Mouse (Mus musculus) embryonic facial prominence, embryonic 14.5 days (tissue): Measurements from ENCODE around the gene Dnah11. TPM values are rescaled to one million over a fixed set of nuclear protein-coding genes. Genes with fewer than 3 reads are reported as not detected.
A peak's percentile ranks its signal among the peaks of the same experiment; 100 is the strongest.
"Not testable (repeated sequence)": the region's sequence is repeated elsewhere in the genome, so short reads cannot be mapped to it uniquely, and the experiment has no call there.

ENCODE experiments used
- ATAC-seq: fragments of 200-750 bp; cut with Nextera tagmentation; 2 replicates; pipeline ENCODE4 v1.8.0; 2017; ENCODE audit warnings: low read depth, moderate number of reproducible peaks, moderate TSS enrichment
- DNase-seq: peaks from one replicate; pipeline ENCODE4 v3.0.0-alpha.2; 2015; ENCODE audit warnings: low spot score
- H3K27ac ChIP-seq: fragments of 300-500 bp; sonication (generic); replicated peaks from 2 replicates; pipeline ENCODE4 v1.5.1; 2014; ENCODE audit warnings: low read depth, mild to moderate bottlenecking, low read length, moderate library complexity
- H3K27me3 ChIP-seq: fragments of 300-500 bp; sonication (generic); replicated peaks from 2 replicates; pipeline ENCODE4 v1.6.1; 2014; ENCODE audit warnings: low read length; ENCODE audit not compliant: control insufficient read depth, insufficient read depth
- H3K36me3 ChIP-seq: fragments of 300-500 bp; sonication (generic); 2 replicates; pipeline ENCODE4 v1.6.1; 2014; ENCODE audit warnings: low read length, mixed read lengths; ENCODE audit not compliant: control insufficient read depth, insufficient read depth
- H3K4me1 ChIP-seq: fragments of 300-500 bp; sonication (generic); 2 replicates; pipeline ENCODE4 v1.6.1; 2014; ENCODE audit warnings: antibody characterized with exemption, low read length; ENCODE audit not compliant: control insufficient read depth, insufficient read depth
- H3K4me2 ChIP-seq: fragments of 300-500 bp; sonication (generic); 2 replicates; pipeline ENCODE4 v1.6.1; 2014; ENCODE audit warnings: low read depth, mild to moderate bottlenecking, low read length, moderate library complexity, mixed read lengths
- H3K4me3 ChIP-seq: fragments of 300-500 bp; sonication (generic); 2 replicates; pipeline ENCODE4 v1.5.1; 2014; ENCODE audit warnings: low read depth, mild to moderate bottlenecking, low read length
- H3K9ac ChIP-seq: fragments of 300-500 bp; sonication (generic); 2 replicates; pipeline ENCODE4 v1.6.1; 2014; ENCODE audit warnings: low read depth, mild to moderate bottlenecking, low read length, moderate library complexity, mixed read lengths
- H3K9me3 ChIP-seq: fragments of 300-500 bp; sonication (generic); 2 replicates; pipeline ENCODE4 v1.6.1; 2016; ENCODE audit warnings: low read length; ENCODE audit not compliant: control insufficient read depth
- WGBS: fragments of 180-500 bp; shearing (Covaris S2); extraction: QIAGEN DNeasy Blood & Tissue Kit; methylation state at CpG from one replicate; pipeline ENCODE4 v1.1.7; 2014; 5-methylcytosine and 5-hydroxymethylcytosine counted together
- polyA plus RNA-seq: library from polyadenylated mRNA; unstranded; fragments of >200 nt; fragmentation: Nextera tagmentation; extraction: Ambion mirVana; gene quantifications from 2 replicates; pipeline ENCODE4 v1.2.1, GENCODE M21; 2014

Gene Dnah11
- polyA plus RNA-seq, 1 experiment from 2014 or later, result 0.25 TPM

DNA sequence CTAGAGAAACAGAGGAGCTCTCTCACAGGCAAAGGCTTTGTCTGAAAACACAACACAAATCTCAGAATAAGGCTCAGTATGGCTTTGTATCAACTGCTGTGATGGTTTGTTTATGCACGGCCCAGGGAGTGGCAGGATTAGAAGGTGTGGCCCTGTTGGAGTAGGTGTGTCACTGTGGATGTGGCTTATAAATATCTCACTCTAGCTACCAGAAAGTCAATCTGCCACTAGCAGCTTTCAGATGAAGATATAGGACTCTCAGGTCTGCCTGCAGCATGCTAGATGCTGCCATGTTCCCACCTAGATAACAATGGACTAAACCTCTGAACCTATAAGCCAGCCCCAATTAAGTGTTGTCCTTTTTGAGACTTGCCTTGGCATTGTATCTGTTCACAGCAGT is 266.8 kb downstream of the Dnah11 start:
- Histone ChIP-seq H3K4me1 (no peaks in the 10 kb centered on the region), H3K4me3 (no peak overlapping the region), H3K9ac (no peak overlapping the region), H3K36me3 (no peaks in the 10 kb centered on the region), H3K9me3 (no peaks in the 10 kb centered on the region), H3K27ac (no peak overlapping the region), H3K4me2 (no peak overlapping the region), H3K27me3 (no peaks in the 10 kb centered on the region)
- ATAC-seq (no peak), DNase-seq (no peak)
- 70% methylated on average over 1 of the region's 1 CpGs for WGBS

- ATAC-seq (no peak), DNase-seq (no peak)
- Histone ChIP-seq H3K27ac (no peak overlapping the region), H3K9ac (no peak overlapping the region), H3K9me3 (no peaks in the 10 kb centered on the region), H3K4me2 (no peak overlapping the region), H3K4me1 (no peaks in the 10 kb centered on the region), H3K4me3 (no peak overlapping the region), H3K36me3 (no peaks in the 10 kb centered on the region), H3K27me3 (no peaks in the 10 kb centered on the region)
- 81% methylated on average over 4 of the region's 4 CpGs for WGBS
These were observed 269.1 kb downstream of the Dnah11 start for GRCm38 (mm10) chr12:117929768-117930167.

DNA sequence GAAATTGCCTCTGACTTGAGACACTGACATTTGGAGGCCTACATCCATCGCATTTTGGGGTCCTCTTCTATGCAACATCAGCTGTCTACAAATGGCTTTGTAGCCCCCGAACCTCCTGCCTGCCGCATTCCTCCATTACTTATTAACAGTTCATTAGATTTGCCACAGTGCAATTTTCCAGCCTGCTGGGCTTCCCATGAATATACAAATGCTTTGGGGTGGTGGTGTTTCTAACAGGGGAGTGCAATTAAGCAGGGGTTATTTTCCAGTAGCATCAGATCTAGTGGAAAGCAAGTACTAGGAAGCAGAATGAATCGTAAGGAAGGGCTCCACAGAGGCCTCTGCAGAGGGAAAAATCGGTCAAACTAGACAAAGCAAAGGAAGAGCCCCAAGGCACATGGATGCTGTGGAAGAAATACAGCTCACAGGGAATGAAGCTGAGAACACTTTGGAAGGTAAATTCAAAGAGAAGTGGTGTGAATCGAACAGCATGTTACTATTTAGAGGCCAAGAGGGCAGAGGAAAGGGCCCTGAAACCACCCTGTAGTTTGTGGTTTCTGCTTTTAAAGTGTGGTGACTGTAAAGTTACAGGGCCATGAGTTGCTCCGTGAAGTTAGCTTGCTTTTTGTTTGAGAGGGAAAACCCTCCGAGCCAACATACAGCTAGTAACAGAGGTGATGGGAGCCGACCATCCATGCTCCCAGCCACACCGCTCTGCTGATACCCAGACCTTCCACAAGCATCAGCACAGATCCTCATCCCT is 282.8 kb downstream of the Dnah11 start:
- no peak overlapping the region for H3K4me2 ChIP-seq
- ATAC-seq (no peak), DNase-seq (peak; percentile 9)
- H3K9ac ChIP-seq, result no peak overlapping the region
- peaks cover 3% of the 10 kb centered on the region; the same call in 1 of the 2 replicates for H3K4me1 ChIP-seq
- H3K4me3 ChIP-seq, result no peak overlapping the region
- no peaks in the 10 kb centered on the region for H3K36me3 ChIP-seq
- no peaks in the 10 kb centered on the region for H3K9me3 ChIP-seq
- H3K27me3 ChIP-seq, result no peaks in the 10 kb centered on the region
- no peak overlapping the region for H3K27ac ChIP-seq
- 46% methylated on average over 10 of the region's 10 CpGs for WGBS

DNA sequence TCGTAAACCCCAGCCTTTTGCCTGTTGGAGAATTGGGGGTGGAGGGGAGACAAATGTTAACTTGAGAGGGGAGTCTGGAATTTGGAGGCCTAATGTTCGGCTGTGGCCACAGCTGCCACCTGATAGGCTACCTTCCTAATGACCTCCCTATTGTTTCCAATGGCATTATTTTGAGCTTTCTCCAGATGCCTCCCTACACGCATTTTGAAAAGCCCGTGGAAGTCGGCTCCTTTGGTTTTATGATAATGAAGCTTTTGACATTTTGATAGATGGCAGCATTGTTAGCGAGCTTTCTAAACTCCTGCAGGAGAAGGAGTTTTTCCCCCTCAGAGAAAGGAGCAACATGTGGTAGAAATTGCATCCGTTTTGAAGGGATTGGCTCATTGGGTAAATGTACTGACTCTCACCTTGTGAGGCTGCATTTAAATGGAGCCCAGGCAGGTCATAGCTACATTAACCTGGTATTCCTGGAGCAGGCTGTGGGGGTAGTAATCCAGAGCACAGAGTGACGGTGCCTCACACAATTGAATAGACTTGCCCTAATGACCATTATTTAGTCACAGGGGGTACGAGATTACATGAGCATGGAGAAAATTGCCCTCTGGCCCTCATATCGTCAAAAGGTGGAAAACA is 284.1 kb downstream of the Dnah11 start:
- Histone ChIP-seq H3K27ac (no peak overlapping the region), H3K4me2 (no peak overlapping the region), H3K4me1 (peaks cover 3% of the 10 kb centered on the region; the same call in 1 of the 2 replicates), H3K36me3 (no peaks in the 10 kb centered on the region), H3K27me3 (no peaks in the 10 kb centered on the region), H3K9me3 (no peaks in the 10 kb centered on the region), H3K9ac (no peak overlapping the region), H3K4me3 (no peak overlapping the region)
- no peak for DNase-seq
- WGBS, result 24% methylated on average over 10 of the region's 10 CpGs
- ATAC-seq, result no peak

DNA sequence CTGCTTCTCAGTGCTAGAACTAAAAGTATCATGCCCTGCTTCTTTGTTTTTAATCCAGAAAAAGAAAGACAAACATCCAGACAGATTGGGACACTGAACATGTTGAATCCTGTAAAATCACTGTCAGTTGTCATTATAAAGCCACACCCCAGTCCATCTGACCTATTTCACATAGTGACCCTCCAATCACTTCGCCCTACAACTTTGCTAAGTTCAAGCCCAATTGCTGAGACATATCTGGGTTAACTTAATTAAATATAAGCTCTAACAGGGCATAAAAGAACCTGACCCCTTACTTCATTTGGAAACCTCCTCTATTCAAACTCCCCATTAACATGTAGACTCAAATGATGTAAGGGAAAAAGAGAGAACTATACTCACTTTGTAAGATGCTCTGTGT is 287.4 kb downstream of the Dnah11 start:
- Histone ChIP-seq H3K27ac (no peak overlapping the region), H3K27me3 (no peaks in the 10 kb centered on the region), H3K4me3 (no peak overlapping the region), H3K9ac (no peak overlapping the region), H3K4me1 (peaks cover 3% of the 10 kb centered on the region; the same call in 1 of the 2 replicates), H3K36me3 (no peaks in the 10 kb centered on the region), H3K4me2 (no peak overlapping the region), H3K9me3 (no peaks in the 10 kb centered on the region)
- DNase-seq (no peak), ATAC-seq (no peak)
- WGBS, result 80% methylated on average over 1 of the region's 1 CpGs

- not testable (repeated sequence) for H3K4me3 ChIP-seq, ATAC-seq, H3K36me3 ChIP-seq, H3K27ac ChIP-seq, H3K9me3 ChIP-seq, DNase-seq, H3K4me1 ChIP-seq, H3K27me3 ChIP-seq, H3K9ac ChIP-seq, H3K4me2 ChIP-seq
- 77% methylated on average over 4 of the region's 4 CpGs for WGBS
These were observed 293.5 kb downstream of the Dnah11 start for GRCm38 (mm10) chr12:117905232-117905840.

DNA sequence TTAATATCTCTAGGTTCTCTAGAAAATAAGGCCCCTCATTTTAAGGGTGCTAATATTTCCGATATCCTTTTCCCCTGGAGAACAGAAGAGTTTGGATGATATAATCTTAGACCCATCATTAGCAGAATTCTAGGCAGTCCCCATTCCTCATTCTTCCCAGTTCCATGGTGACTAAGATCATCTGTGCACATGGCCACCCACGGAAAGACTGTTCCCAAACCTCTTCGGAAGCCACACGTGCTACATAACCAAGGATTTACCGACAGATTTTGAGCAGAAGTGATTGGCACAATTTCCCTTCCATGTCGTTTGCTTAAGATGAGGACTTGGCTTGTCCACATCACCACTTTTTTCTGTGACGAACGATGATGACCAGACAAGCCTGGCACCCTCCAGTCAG is 295.2 kb downstream of the Dnah11 start:
- DNase-seq (no peak), ATAC-seq (no peak)
- 90% methylated on average over 8 of the region's 8 CpGs for WGBS

GRCm38 (mm10) chr12:117901352-117901751 is 297.5 kb downstream of the Dnah11 start:
- H3K36me3 ChIP-seq, H3K4me1 ChIP-seq, H3K27me3 ChIP-seq, H3K9me3 ChIP-seq, ATAC-seq, DNase-seq, H3K27ac ChIP-seq, H3K9ac ChIP-seq, H3K4me2 ChIP-seq, H3K4me3 ChIP-seq: not testable (repeated sequence)
- 28% methylated on average over 1 of the region's 4 CpGs for WGBS

More for the DNA sequence above, 295.2 kb downstream of the Dnah11 start:
- no peaks in the 10 kb centered on the region for H3K36me3 ChIP-seq
- H3K4me1 ChIP-seq, result no peaks in the 10 kb centered on the region
- H3K27me3 ChIP-seq, result no peaks in the 10 kb centered on the region
- H3K9me3 ChIP-seq, result no peaks in the 10 kb centered on the region
- H3K27ac ChIP-seq, result no peak overlapping the region
- no peak overlapping the region for H3K9ac ChIP-seq
- H3K4me3 ChIP-seq, result no peak overlapping the region
- H3K4me2 ChIP-seq, result no peak overlapping the region
